Mouse (Mus musculus) heart, postnatal 0 days (tissue): Measurements from ENCODE around the gene Glra2. TPM values are rescaled to one million over a fixed set of nuclear protein-coding genes. Genes with fewer than 3 reads are reported as not detected.
A peak's percentile ranks its signal among the peaks of the same experiment; 100 is the strongest.

Experiments
- ATAC-seq: fragments of 200-750 bp; cut with Nextera tagmentation; 2 replicates; pipeline ENCODE4 v1.8.0; 2017; ENCODE audit warnings: low read depth, moderate number of reproducible peaks, moderate library complexity; ENCODE audit not compliant: insufficient read depth
- DNase-seq: peaks from one replicate; pipeline ENCODE4 v3.0.0-alpha.2; 2016; ENCODE audit warnings: low spot score
- H3K27ac ChIP-seq: fragments of 300-500 bp; sonication (generic); 2 replicates; pipeline ENCODE4 v1.5.1; 2014; ENCODE audit warnings: low read depth, mild to moderate bottlenecking
- H3K27me3 ChIP-seq: fragments of 300-500 bp; sonication (generic); 2 replicates; pipeline ENCODE4 v1.6.1; 2014; ENCODE audit warnings: low read length, mixed read lengths; ENCODE audit not compliant: control insufficient read depth, insufficient read depth
- H3K36me3 ChIP-seq: fragments of 300-500 bp; sonication (generic); replicated peaks from 2 replicates; pipeline ENCODE4 v1.6.1; 2014; ENCODE audit warnings: low read length, mixed read lengths; ENCODE audit not compliant: control insufficient read depth, insufficient read depth
- H3K4me1 ChIP-seq: fragments of 300-500 bp; sonication (generic); 2 replicates; pipeline ENCODE4 v1.6.1; 2014; ENCODE audit warnings: antibody characterized with exemption; ENCODE audit not compliant: control insufficient read depth, insufficient read depth
- H3K4me2 ChIP-seq: fragments of 300-500 bp; sonication (generic); 2 replicates; pipeline ENCODE4 v1.6.1; 2014; ENCODE audit warnings: low read depth, mild to moderate bottlenecking, low read length, moderate library complexity
- H3K4me3 ChIP-seq: fragments of 300-500 bp; sonication (generic); 2 replicates; pipeline ENCODE4 v1.5.1; 2014; ENCODE audit warnings: low read depth, low read length
- H3K9ac ChIP-seq: fragments of 300-500 bp; sonication (generic); replicated peaks from 2 replicates; pipeline ENCODE4 v1.6.1; 2014; ENCODE audit warnings: low read depth, low read length, mixed read lengths
- H3K9me3 ChIP-seq: fragments of 300-500 bp; sonication (generic); replicated peaks from 2 replicates; pipeline ENCODE4 v1.6.1; 2016; ENCODE audit warnings: low read length; ENCODE audit not compliant: control insufficient read depth
- CTCF ChIP-seq: IDR thresholded peaks from 2 replicates; pipeline ENCODE4 v1.5.1; 2016; ENCODE audit warnings: antibody characterized with exemption, control low read depth, low read depth
- EP300 ChIP-seq: IDR thresholded peaks from 2 replicates; pipeline ENCODE4 v1.6.1; 2016; ENCODE audit warnings: antibody characterized with exemption, low read depth
- WGBS: fragments of 180-500 bp; shearing (Covaris S2); extraction: QIAGEN DNeasy Blood & Tissue Kit; methylation state at CpG from one replicate; pipeline ENCODE4 v1.1.7; 2014; 5-methylcytosine and 5-hydroxymethylcytosine counted together
- polyA plus RNA-seq: library from polyadenylated mRNA; unstranded; fragments of >200 nt; fragmentation: Nextera tagmentation; extraction: Ambion mirVana; gene quantifications from 2 replicates; pipeline ENCODE4 v1.2.1, GENCODE M21; 2015
- total RNA-seq: library from RNA; depleted of rRNA; stranded (reverse); fragments of >200 nt; gene quantifications from 2 replicates; pipeline ENCODE4 v1.2.3, GENCODE M21; 2014; ENCODE audit warnings: low replicate concordance; rRNA removed

Gene Glra2
- total RNA-seq: not detected in 2 replicates
- not detected in 2 replicates for polyA plus RNA-seq

DNA sequence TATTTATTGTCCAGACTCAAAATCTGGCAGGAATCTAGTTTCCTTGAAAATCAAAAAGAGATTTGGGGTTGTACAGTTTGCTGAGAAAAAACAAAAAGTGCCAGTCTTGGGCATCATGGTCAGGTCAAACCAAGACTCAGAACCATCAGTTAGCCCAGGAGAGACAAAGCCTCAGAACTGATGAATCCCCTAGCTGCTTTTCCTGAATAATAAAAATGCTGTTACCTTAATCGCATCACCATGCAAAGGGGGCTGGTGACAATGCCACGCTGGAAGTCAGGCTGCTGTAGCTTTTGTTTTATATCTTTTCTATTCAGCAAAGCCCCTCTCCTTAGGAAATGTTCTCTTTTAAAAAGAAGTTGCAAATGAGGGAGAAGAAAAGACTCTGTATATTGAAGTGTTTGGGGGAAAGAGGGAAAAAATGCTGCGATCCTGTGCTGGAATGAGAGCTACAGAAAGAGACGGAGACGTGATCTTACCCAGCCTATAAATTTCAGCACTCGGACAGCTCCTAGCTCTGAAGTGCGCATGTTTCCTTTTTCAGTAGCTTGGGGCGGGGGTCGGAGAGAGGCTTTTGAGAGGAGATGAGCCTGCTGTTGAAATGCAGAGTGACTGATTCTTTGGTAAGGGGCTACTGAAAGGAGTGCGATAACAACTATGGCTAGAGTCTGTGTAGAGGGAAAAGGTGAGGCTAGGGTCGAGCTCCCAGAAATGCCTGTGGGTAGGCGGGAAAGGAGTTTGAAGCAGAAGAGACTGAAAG, at the start of gene Glra2:
Gene Glra2 (minus strand): TSS at position 455 of the 760 bp plus-strand sequence.
- 0 out of 2 replicates have a peak within 1 kb of the TSS, but pooled peaks have one; percentile 15 for H3K4me3 ChIP-seq
- H3K36me3 ChIP-seq: no peaks in the 10 kb centered on the region

DNA sequence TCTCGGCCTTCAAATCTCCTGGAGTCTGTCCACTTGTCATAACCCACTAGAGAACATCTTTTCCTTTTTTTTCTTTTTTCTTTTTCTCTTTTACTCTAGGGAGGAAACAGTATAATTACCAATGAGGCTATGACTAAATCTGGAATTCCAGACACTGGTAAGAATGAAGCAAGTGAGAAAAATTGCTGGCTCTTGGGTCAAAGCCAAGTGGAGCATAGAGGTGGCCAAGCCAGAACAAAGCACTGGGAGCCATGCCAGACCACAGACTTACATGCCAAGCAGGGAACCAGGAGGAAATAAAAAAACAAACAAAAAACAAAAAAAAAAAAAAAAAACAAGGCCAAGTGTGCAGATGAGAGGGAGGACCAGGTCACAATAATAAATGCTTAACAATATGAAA, 35.6 kb upstream of the Glra2 start:
- Histone ChIP-seq H3K4me3 (no peak overlapping the region), H3K27ac (no peak overlapping the region), H3K4me1 (no peaks in the 10 kb centered on the region), H3K36me3 (no peaks in the 10 kb centered on the region), H3K27me3 (no peaks in the 10 kb centered on the region), H3K9ac (no peak overlapping the region), H3K4me2 (no peak overlapping the region), H3K9me3 (no peaks in the 10 kb centered on the region)
- no peak for ATAC-seq
- TF ChIP-seq CTCF (no peak), EP300 (no peak)
- DNase-seq: no peak
- 31% methylated on average over 1 of the region's 1 CpGs for WGBS

More for the DNA sequence above, at the start of gene Glra2:
- no peak for TF ChIP-seq EP300
- no peak for TF ChIP-seq CTCF
- Histone ChIP-seq H3K9me3 (no peaks in the 10 kb centered on the region), H3K4me2 (peak within 1 kb of the TSS; percentile 46; the same call in 1 of the 2 replicates), H3K4me1 (no peaks in the 10 kb centered on the region), H3K9ac (no peak within 1 kb of the TSS), H3K27ac (no peak within 1 kb of the TSS), H3K27me3 (no peaks in the 10 kb centered on the region)
- WGBS: 20% methylated on average over 12 of the region's 12 CpGs
- peak; percentile 15 for DNase-seq
- no peak for ATAC-seq

DNA sequence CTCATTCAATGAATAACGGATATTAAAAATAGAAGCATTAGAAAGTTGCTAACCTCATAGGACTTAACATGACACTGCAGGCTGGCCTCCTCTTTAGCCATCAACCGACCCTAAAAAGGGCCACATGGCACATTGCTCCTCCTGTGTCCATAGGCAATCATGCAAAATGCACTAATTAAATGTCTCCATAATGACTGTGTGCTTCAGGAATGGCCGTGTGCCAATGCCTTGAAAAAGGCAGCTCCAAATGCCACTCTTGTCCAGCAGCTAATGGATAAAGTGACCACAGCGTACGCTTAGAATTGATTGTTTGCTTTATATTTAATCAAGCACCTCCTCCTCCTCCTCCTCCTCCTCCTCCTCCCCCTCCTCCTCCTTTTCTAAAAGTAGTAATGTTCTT, 17.4 kb upstream of the Glra2 start:
- Histone ChIP-seq H3K9me3 (no peaks in the 10 kb centered on the region), H3K9ac (no peak overlapping the region), H3K4me3 (no peak overlapping the region), H3K4me2 (no peak overlapping the region), H3K27me3 (no peaks in the 10 kb centered on the region), H3K27ac (no peak overlapping the region), H3K4me1 (no peaks in the 10 kb centered on the region), H3K36me3 (no peaks in the 10 kb centered on the region)
- TF ChIP-seq EP300 (no peak), CTCF (no peak)
- WGBS: 70% methylated on average over 5 of the region's 5 CpGs
- no peak for DNase-seq
- ATAC-seq: no peak

DNA sequence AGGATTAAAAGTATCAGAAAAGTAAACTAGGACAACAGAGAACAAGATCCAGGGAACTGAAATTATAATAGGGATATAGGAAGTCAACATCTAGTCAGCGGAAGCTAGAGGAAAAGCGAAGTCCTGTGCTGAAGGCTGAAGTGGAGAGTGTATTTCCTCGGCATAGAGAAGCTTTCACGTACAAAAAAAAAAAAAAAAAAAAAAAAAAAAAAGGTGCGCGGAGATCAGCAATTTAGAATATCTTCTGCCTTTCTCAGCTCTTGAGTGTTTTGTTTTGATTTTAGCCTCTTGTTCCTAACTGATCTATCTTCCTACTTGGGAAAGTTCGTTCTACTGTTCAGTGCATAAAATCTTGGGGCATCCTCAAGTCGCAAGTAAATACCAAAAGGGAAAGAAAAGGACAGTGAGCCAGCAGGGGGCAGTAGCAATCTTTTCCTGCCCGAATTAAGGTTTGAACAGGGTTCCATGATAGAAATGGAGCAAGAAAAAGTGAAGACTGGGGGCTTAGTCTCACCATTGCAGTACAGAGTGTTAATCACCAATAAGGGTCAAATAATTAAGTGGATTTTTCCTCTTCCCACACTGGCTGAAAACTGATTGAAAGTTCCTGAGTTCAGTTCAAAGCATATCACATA, 623 bp upstream of the Glra2 start:
- Histone ChIP-seq H3K4me3 (0 out of 2 replicates have a peak overlapping the region, but pooled peaks have one; percentile 15), H3K36me3 (no peaks in the 10 kb centered on the region), H3K27ac (no peak overlapping the region), H3K9ac (no peak overlapping the region), H3K4me1 (no peaks in the 10 kb centered on the region), H3K9me3 (no peaks in the 10 kb centered on the region), H3K4me2 (peak overlapping the region; percentile 46; the same call in 1 of the 2 replicates), H3K27me3 (no peaks in the 10 kb centered on the region)
- 18% methylated on average over 9 of the region's 9 CpGs for WGBS
- no peak for ATAC-seq
- TF ChIP-seq EP300: no peak
- TF ChIP-seq CTCF: 0 out of 2 replicates have a peak, but pooled peaks have one; percentile 3
- DNase-seq: no peak

DNA sequence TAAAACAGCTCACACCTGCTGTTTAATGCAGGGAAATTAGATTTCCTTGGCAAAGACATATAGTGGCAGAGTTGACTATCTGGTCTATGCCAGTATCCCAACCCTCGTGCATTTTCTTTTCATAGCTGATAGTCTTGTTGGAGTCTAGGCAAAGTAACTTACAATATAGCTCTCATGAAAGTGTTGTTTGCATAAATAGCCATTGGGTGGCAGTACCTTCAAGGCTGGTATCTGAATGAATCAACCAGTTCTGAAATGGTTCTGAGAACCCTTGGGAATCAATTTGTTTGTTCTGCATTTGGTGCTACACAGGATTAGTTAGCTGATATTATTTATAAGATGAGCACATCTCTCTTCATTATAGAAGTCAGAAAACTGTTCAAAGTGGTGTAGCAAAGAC, 133.6 kb downstream of the Glra2 start:
- Histone ChIP-seq H3K4me2 (no peak overlapping the region), H3K27ac (no peak overlapping the region), H3K27me3 (no peaks in the 10 kb centered on the region), H3K4me1 (no peaks in the 10 kb centered on the region), H3K9ac (no peak overlapping the region), H3K36me3 (no peaks in the 10 kb centered on the region), H3K9me3 (no peaks in the 10 kb centered on the region), H3K4me3 (no peak overlapping the region)
- no peak for DNase-seq
- TF ChIP-seq EP300 (no peak), CTCF (0 out of 2 replicates have a peak, but pooled peaks have one; percentile 11)
- 50% methylated on average over 1 of the region's 1 CpGs for WGBS
- ATAC-seq: no peak
